Mouse (Mus musculus) ES-E14 (cell line): Measurements from ENCODE around the gene Gm27029. TPM values are rescaled to one million over a fixed set of nuclear protein-coding genes. Genes with fewer than 3 reads are reported as not detected.
A peak's percentile ranks its signal among the peaks of the same experiment; 100 is the strongest.

Experiments
- DNase-seq: peaks from one replicate; pipeline ENCODE4 v3.0.0-alpha.2; 2013; ENCODE audit warnings: low read depth, low spot score
- H3K27ac ChIP-seq: 2 replicates; pipeline ENCODE4 v1.5.1; 2012; ENCODE audit warnings: low read depth, mild to moderate bottlenecking, low read length, moderate library complexity, mixed read lengths; ENCODE audit not compliant: poor library complexity, insufficient read depth, severe bottlenecking
- H3K36me3 ChIP-seq: 2 replicates; pipeline ENCODE4 v1.6.1; 2012; ENCODE audit warnings: mild to moderate bottlenecking, low read length, moderate library complexity, mixed read lengths; ENCODE audit not compliant: control insufficient read depth, poor library complexity, insufficient read depth, severe bottlenecking
- H3K4me1 ChIP-seq, 2 experiments: fragments of 150-350 bp in 1 of 2; sonication (generic) in 1 of 2; 2 replicates each; pipeline ENCODE4 v1.6.1; 2012; ENCODE audit warnings: low read length in 2 of 2, mild to moderate bottlenecking in 1 of 2, mixed read lengths in 1 of 2; ENCODE audit not compliant: control insufficient read depth in 2 of 2, insufficient read depth in 2 of 2, poor library complexity in 1 of 2
- H3K4me3 ChIP-seq, 2 experiments: fragments of 150-350 bp in 1 of 2; sonication (generic) in 1 of 2; 2 replicates each; pipeline ENCODE4 v1.5.1; 2012; ENCODE audit warnings: low read length in 2 of 2, low read depth in 1 of 2, mild to moderate bottlenecking in 1 of 2, mixed read lengths in 1 of 2; ENCODE audit not compliant: insufficient read depth in 1 of 2, poor library complexity in 1 of 2, severe bottlenecking in 1 of 2
- H3K9ac ChIP-seq: 2 replicates; pipeline ENCODE4 v1.6.1; 2012; ENCODE audit warnings: low read depth, mild to moderate bottlenecking, low read length, mixed read lengths; ENCODE audit not compliant: poor library complexity, insufficient read depth, severe bottlenecking
- H3K9me3 ChIP-seq: fragments of 150-350 bp; sonication (generic); 2 replicates; pipeline ENCODE4 v1.6.1; 2012; ENCODE audit warnings: low read depth, mild to moderate bottlenecking, low read length; ENCODE audit not compliant: control insufficient read depth, insufficient read depth
- CHD2 ChIP-seq: IDR thresholded peaks from 2 replicates; pipeline ENCODE4 v1.6.1; 2014; ENCODE audit warnings: mild to moderate bottlenecking, low read depth, low read length, inconsistent platforms
- HCFC1 ChIP-seq: IDR thresholded peaks from 2 replicates; pipeline ENCODE4 v1.6.1; 2012; ENCODE audit warnings: low read length, inconsistent platforms, borderline replicate concordance; ENCODE audit not compliant: insufficient read depth
- MAFK ChIP-seq: IDR thresholded peaks from 2 replicates; pipeline ENCODE4 v1.6.1; 2014; ENCODE audit warnings: mild to moderate bottlenecking, low read depth, low read length, inconsistent platforms; ENCODE audit not compliant: insufficient read depth
- ZC3H11A ChIP-seq: IDR thresholded peaks from 2 replicates; pipeline ENCODE4 v1.6.1; 2012; ENCODE audit warnings: low read depth, mild to moderate bottlenecking, inconsistent platforms, low read length, borderline replicate concordance
- ZNF384 ChIP-seq: IDR thresholded peaks from 2 replicates; pipeline ENCODE4 v1.6.1; 2012; ENCODE audit warnings: low read depth, low read length, inconsistent platforms
- in situ Hi-C, 2 experiments: fragments of 600-800 bp; cut with MboI; formaldehyde crosslinking; loops; one replicate each; pipeline ENCODE4 v1.15.1; 2025; ENCODE audit warnings: low sequenced_read_pairs in 2 of 2, inconsistent platforms in 1 of 2; ENCODE audit not compliant: unreplicated experiment in 2 of 2
- total RNA-seq: library from RNA; depleted of rRNA; stranded (reverse); fragments of 300-350 nt; gene quantifications from 2 replicates; pipeline ENCODE4 v1.2.3, GENCODE M21; 2012

The Gm27029 gene
- total RNA-seq, 1 experiment: 5.4 TPM

DNA sequence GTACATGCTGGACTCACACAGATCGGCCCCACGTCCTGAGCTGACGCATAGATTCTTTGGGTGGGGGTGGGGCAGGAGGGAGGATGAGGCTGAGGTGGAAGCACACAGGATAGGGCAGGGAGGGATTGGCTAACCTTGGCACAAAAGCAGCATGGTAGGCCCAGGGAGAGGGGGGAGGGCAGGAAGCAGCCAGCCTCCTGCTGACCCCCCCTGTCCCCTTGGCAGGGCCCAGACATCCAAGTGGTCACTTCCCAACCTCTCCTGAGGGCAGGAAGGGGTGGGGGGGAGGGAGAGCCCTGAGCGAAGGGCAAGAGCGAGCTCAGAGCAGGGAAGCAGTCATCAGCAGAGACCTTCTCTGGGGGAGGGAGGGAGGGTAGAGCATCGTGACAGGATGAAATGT lies 35.1 kb upstream of the Gm27029 start:
- no peak for DNase-seq
- in situ Hi-C loops: no loop called here
- Histone ChIP-seq H3K9ac (peak overlapping the region; percentile 62), H3K9me3 (no peaks in the 10 kb centered on the region), H3K36me3 (peaks cover 23% of the 10 kb centered on the region), H3K4me3 (peak overlapping the region; percentile 17 to 31; a peak in 1 of 4 replicates), H3K27ac (peak overlapping the region; percentile 59; the same call in 1 of the 2 replicates), H3K4me1 (peaks cover 9 to 39% of the 10 kb centered on the region in 2 experiments; a peak in 3 of 4 replicates)
- no peak for TF ChIP-seq ZNF384
- no peak for TF ChIP-seq HCFC1
- TF ChIP-seq ZC3H11A: no peak
- no peak for TF ChIP-seq MAFK
- no peak for TF ChIP-seq CHD2

- H3K9me3 ChIP-seq: no peaks in the 10 kb centered on the region
- no peak overlapping the region for H3K9ac ChIP-seq
- DNase-seq: no peak
- H3K4me3 ChIP-seq: no peak overlapping the region
- TF ChIP-seq ZC3H11A (no peak), CHD2 (no peak), MAFK (no peak), HCFC1 (no peak), ZNF384 (no peak)
- in situ Hi-C loops: no loop called here
- peaks cover 4 to 32% of the 10 kb centered on the region in 2 experiments; a peak in 3 of 4 replicates for H3K4me1 ChIP-seq
- H3K27ac ChIP-seq: no peak overlapping the region
- H3K36me3 ChIP-seq: peaks cover 23% of the 10 kb centered on the region
These were observed 33.6 kb upstream of the Gm27029 start for GRCm38 (mm10) chr11:101458217-101458616.

DNA sequence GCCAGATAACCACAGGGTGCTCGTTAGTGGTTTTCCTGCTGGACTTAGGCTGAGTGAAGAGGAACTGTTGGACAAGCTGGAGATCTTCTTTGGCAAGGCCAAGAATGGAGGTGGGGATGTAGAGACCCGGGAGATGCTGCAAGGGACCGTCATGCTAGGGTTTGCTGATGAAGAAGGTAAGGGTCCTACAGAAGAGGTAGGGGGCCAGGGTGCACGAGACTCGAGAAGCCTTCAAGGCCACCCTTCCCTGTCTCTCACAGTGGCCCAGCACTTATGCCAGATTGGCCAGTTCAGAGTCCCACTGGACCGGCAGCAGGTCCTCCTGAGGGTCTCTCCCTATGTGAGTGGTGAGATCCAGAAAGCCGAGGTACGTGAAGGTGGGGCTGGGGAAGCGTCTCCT lies 33.0 kb upstream of the Gm27029 start:
- TF ChIP-seq HCFC1 (no peak), ZC3H11A (no peak), CHD2 (no peak), ZNF384 (no peak), MAFK (no peak)
- in situ Hi-C loops: no loop called here
- no peak overlapping the region for H3K27ac ChIP-seq
- peaks cover 23% of the 10 kb centered on the region for H3K36me3 ChIP-seq
- no peaks in the 10 kb centered on the region for H3K9me3 ChIP-seq
- H3K4me3 ChIP-seq: no peak overlapping the region
- no peak for DNase-seq
- peaks cover 4 to 28% of the 10 kb centered on the region in 2 experiments; a peak in 3 of 4 replicates for H3K4me1 ChIP-seq
- no peak overlapping the region for H3K9ac ChIP-seq

DNA sequence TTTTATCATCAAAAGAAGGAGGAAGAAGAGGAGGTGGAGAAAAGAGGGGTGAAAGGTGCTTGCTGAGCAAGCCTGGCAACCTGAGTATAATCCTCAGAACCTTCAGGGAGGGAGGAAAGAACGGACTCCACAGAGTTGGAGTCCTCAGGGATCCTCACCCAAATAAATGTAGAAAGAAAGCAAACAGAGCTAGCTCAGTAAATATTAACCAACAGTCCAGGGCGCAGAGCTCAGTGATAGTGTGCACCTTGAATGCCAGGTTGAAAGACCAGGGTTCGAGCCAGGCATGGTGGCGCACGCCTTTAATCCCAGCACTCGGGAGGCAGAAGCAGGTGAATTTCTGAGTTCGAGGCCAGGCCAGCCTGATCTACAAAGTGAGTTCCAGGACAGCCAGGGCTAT lies 31.0 kb upstream of the Gm27029 start:
- no peak for DNase-seq
- TF ChIP-seq MAFK (no peak), ZNF384 (no peak), CHD2 (no peak), HCFC1 (no peak), ZC3H11A (no peak)
- H3K27ac ChIP-seq: no peak overlapping the region
- in situ Hi-C loops: no loop called here
- no peak overlapping the region for H3K4me3 ChIP-seq
- H3K9me3 ChIP-seq: no peaks in the 10 kb centered on the region
- peaks cover 10 to 26% of the 10 kb centered on the region in 2 experiments; a peak in 3 of 4 replicates for H3K4me1 ChIP-seq
- H3K36me3 ChIP-seq: peaks cover 7% of the 10 kb centered on the region; the same call in 1 of the 2 replicates
- no peak overlapping the region for H3K9ac ChIP-seq

GRCm38 (mm10) chr11:101454702-101455101 lies 30.1 kb upstream of the Gm27029 start:
- TF ChIP-seq ZC3H11A (no peak), MAFK (no peak), CHD2 (no peak), HCFC1 (no peak), ZNF384 (no peak)

More at GRCm38 (mm10) chr11:101454702-101455101, 30.1 kb upstream of the Gm27029 start:
- Histone ChIP-seq H3K4me3 (no peak overlapping the region), H3K4me1 (peaks cover 10 to 21% of the 10 kb centered on the region in 2 experiments; a peak in 3 of 4 replicates), H3K9ac (no peak overlapping the region), H3K27ac (no peak overlapping the region), H3K36me3 (no peaks in the 10 kb centered on the region), H3K9me3 (no peaks in the 10 kb centered on the region)
- in situ Hi-C loops: no loop called here
- no peak for DNase-seq
